In genomic region chr16:30179504-30179976, GRCm38 (mm10) we compare ENCODE assay signal across 22 mouse cellular contexts.
DNase-seq lines count a peak whose midpoint lies in the region; ATAC-seq lines count a peak whose summit lies in the region.
"Had no signal": no experiment of that assay in that cellular context is flagged by ENCODE, and none has a peak within 500 bp of the region (broad histone marks: within the 10 kb centered on the region; RNA-seq: fewer than 3 reads in every experiment).

No protein-coding gene starts in this region.

- H3K27ac ChIP-seq in forebrain, embryonic 10.5 days: 0 out of 2 replicates have a peak overlapping the region, but pooled peaks have one; percentile 20
- H3K27ac ChIP-seq in forebrain, embryonic 11.5 days (ENCODE audit: low read depth, low read length): no peak overlapping the region
- no peak overlapping the region for H3K27ac ChIP-seq in liver, embryonic 15.5 days (replicated peaks)
- no peak overlapping the region for H3K27ac ChIP-seq in hindbrain, embryonic 12.5 days
- H3K27ac ChIP-seq: embryonic facial prominence, embryonic 12.5 days; forebrain, embryonic 15.5 days; heart, embryonic 10.5 days; hindbrain, embryonic 15.5 days; limb, embryonic 13.5 days; midbrain, embryonic 12.5 days; neural tube, embryonic 13.5 days had no signal

- H3K36me3 ChIP-seq in forebrain, embryonic 10.5 days (replicated peaks): no peaks in the 10 kb centered on the region
- no peaks in the 10 kb centered on the region for H3K36me3 ChIP-seq in forebrain, embryonic 11.5 days (ENCODE audit: control insufficient read depth, insufficient read depth, low read length)
- H3K36me3 ChIP-seq in liver, embryonic 15.5 days (replicated peaks): no peaks in the 10 kb centered on the region
- no peaks in the 10 kb centered on the region for H3K36me3 ChIP-seq in hindbrain, embryonic 12.5 days
- H3K36me3 ChIP-seq: embryonic facial prominence, embryonic 12.5 days; forebrain, embryonic 15.5 days; heart, embryonic 10.5 days; hindbrain, embryonic 15.5 days; limb, embryonic 13.5 days; midbrain, embryonic 12.5 days; neural tube, embryonic 13.5 days had no signal

- 81% methylated on average over 5 of the region's 5 CpGs for WGBS in forebrain, embryonic 10.5 days
- 86% methylated on average over 5 of the region's 5 CpGs for WGBS in forebrain, embryonic 11.5 days
- 13% methylated on average over 5 of the region's 5 CpGs for WGBS in liver, embryonic 15.5 days (ENCODE audit: insufficient replicate concordance)
- 87% methylated on average over 5 of the region's 5 CpGs for WGBS in hindbrain, embryonic 12.5 days

- H3K4me1 ChIP-seq in forebrain, embryonic 10.5 days: peaks cover 12% of the 10 kb centered on the region
- H3K4me1 ChIP-seq in forebrain, embryonic 11.5 days (replicated peaks; ENCODE audit: control insufficient read depth, insufficient read depth, low read length): no peaks in the 10 kb centered on the region
- peaks cover 23% of the 10 kb centered on the region for H3K4me1 ChIP-seq in liver, embryonic 15.5 days (replicated peaks)
- peaks cover 3% of the 10 kb centered on the region; the same call in 1 of the 2 replicates for H3K4me1 ChIP-seq in hindbrain, embryonic 12.5 days

- H3K9ac ChIP-seq in forebrain, embryonic 11.5 days (ENCODE audit: low read length): no peak overlapping the region
- no peak overlapping the region for H3K9ac ChIP-seq in liver, embryonic 15.5 days
- no peak overlapping the region for H3K9ac ChIP-seq in hindbrain, embryonic 12.5 days
- H3K9ac ChIP-seq: embryonic facial prominence, embryonic 12.5 days; forebrain, embryonic 15.5 days; hindbrain, embryonic 15.5 days; limb, embryonic 13.5 days; lung, embryonic 14.5 days; midbrain, embryonic 12.5 days; neural tube, embryonic 13.5 days had no signal

- peaks cover 71% of the 10 kb centered on the region for H3K27me3 ChIP-seq in forebrain, embryonic 10.5 days (ENCODE audit: poor library complexity, severe bottlenecking)
- 0 out of 2 replicates have a peak, but pooled peaks cover 4% of the 10 kb centered on the region for H3K27me3 ChIP-seq in forebrain, embryonic 11.5 days (ENCODE audit: control insufficient read depth, insufficient read depth, low read length)
- H3K27me3 ChIP-seq in liver, embryonic 15.5 days: no peaks in the 10 kb centered on the region
- H3K27me3 ChIP-seq in hindbrain, embryonic 12.5 days: peaks cover 77% of the 10 kb centered on the region
- H3K27me3 ChIP-seq: forebrain, embryonic 15.5 days had no signal

- ATAC-seq in forebrain, embryonic 11.5 days (replicated peaks; ENCODE audit: low FRiP score): no peak
- ATAC-seq in liver, embryonic 15.5 days (ENCODE audit: insufficient read depth): peak; percentile 40; the same call in 1 of the 2 replicates
- no peak for ATAC-seq in hindbrain, embryonic 12.5 days (ENCODE audit: low FRiP score)
- ATAC-seq: forebrain, embryonic 15.5 days; intestine, embryonic 16.5 days had no signal

- H3K4me3 ChIP-seq in forebrain, embryonic 10.5 days: no peak overlapping the region
- H3K4me3 ChIP-seq in forebrain, embryonic 11.5 days (ENCODE audit: low read depth, low read length): no peak overlapping the region
- H3K4me3 ChIP-seq in liver, embryonic 15.5 days (replicated peaks): no peak overlapping the region
- H3K4me3 ChIP-seq in hindbrain, embryonic 12.5 days: no peak overlapping the region
- H3K4me3 ChIP-seq: embryonic facial prominence, embryonic 12.5 days; erythroblast, embryonic 14.5 days; forebrain, embryonic 15.5 days; heart, embryonic 10.5 days; hindbrain, embryonic 15.5 days; limb, embryonic 13.5 days; midbrain, embryonic 12.5 days; neural tube, embryonic 13.5 days had no signal

- intact Hi-C loops in left cerebral cortex, postnatal 4 days (cut with DNase I): no loop called here

- DNase-seq in forebrain, embryonic 10.5 days (ENCODE audit: extremely low spot score, low spot score): no peak
- no peak for DNase-seq in forebrain, embryonic 11.5 days (ENCODE audit: low spot score)
- DNase-seq in thymus, postnatal 25 days: peak; percentile 27
- DNase-seq in thymus, postnatal 0 days (ENCODE audit: low spot score): no peak
- DNase-seq in left cerebral cortex, postnatal 4 days: no peak
- DNase-seq in yolk sac, embryonic 10.5 days (ENCODE audit: low spot score): no peak
- DNase-seq: cerebellum, adult 8-10 months; gastrocnemius, postnatal 36 days; heart, postnatal 10 days; lung, embryonic 14.5 days; lung, postnatal 36 days had no signal

- H3K4me2 ChIP-seq in forebrain, embryonic 11.5 days (ENCODE audit: low read depth, low read length, severe bottlenecking): no peak overlapping the region
- no peak overlapping the region for H3K4me2 ChIP-seq in liver, embryonic 15.5 days
- no peak overlapping the region for H3K4me2 ChIP-seq in hindbrain, embryonic 12.5 days (replicated peaks)
- H3K4me2 ChIP-seq: embryonic facial prominence, embryonic 12.5 days; forebrain, embryonic 15.5 days; hindbrain, embryonic 15.5 days; limb, embryonic 13.5 days; lung, embryonic 14.5 days; midbrain, embryonic 12.5 days; neural tube, embryonic 13.5 days had no signal

- no peaks in the 10 kb centered on the region for H3K9me3 ChIP-seq in forebrain, embryonic 10.5 days
- no peaks in the 10 kb centered on the region for H3K9me3 ChIP-seq in forebrain, embryonic 11.5 days (ENCODE audit: control insufficient read depth, low read length)
- H3K9me3 ChIP-seq in liver, embryonic 15.5 days (replicated peaks): no peaks in the 10 kb centered on the region
- H3K9me3 ChIP-seq in hindbrain, embryonic 12.5 days (replicated peaks): no peaks in the 10 kb centered on the region
- H3K9me3 ChIP-seq: embryonic facial prominence, embryonic 12.5 days; forebrain, embryonic 15.5 days; heart, embryonic 10.5 days; hindbrain, embryonic 15.5 days; limb, embryonic 13.5 days; midbrain, embryonic 12.5 days; neural tube, embryonic 13.5 days had no signal
